Mouse (Mus musculus): ENCODE measurements around the gene Zfp775. TPM values are rescaled to one million over a fixed set of nuclear protein-coding genes. Genes with fewer than 3 reads are reported as not detected.

The Zfp775 gene
- polyA plus RNA-seq, 2 experiments, result 1.0 to 1.7 TPM

DNA sequence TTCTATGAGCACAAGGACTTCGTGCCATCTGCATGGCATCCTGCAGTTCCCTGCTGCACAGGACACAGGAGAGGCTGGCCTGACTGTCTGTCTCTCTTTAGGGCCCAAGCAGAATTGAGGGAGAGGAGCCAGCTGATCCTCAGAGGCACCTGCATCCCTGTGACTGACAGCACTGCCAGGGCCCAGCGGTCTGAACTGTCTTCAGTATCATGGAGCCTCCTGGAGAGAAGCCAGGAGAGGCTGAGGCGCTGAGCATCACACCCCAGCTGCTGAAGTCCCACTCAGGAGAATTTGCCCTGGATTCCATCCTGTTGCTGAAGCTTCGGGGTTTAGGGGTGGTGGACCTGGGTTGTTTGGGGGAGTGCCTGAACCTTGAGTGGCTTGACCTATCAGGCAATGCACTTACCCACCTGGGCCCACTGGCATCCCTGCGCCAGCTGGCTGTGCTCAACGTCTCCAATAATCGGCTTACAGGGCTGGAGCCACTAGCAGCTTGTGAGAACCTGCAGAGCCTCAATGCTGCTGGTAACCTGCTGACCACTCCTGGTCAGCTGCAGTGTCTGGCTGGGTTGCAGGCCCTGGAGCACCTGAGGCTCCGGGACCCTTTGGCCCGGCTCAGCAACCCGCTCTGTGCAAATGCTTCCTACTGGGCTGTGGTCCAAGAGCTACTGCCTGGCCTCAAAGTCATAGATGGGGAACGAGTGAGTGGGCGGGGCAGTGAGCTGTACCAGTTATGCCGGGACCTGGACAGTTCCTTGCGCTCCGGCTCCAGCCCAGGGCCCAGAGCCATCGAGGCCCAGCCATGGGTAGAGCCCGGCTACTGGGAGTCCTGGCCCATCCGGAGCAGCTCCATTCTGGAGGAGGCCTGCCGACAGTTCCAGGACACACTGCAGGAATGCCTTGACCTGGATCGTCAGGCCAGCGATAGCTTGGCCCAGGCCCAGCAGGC is 33.6 kb upstream of the Zfp775 start:
- Histone ChIP-seq H3K4me1 (replicated peaks; ENCODE audit: control insufficient read depth in 2 of 2, insufficient read depth in 2 of 2, low read length in 1 of 2) (peaks cover 0 to 7% of the 10 kb centered on the region in 2 experiments; a peak in 2 of 4 replicates), H3K9me3 (ENCODE audit: control insufficient read depth, low read length) (no peaks in the 10 kb centered on the region), H3K4me3 (ENCODE audit: insufficient read depth in 1 of 2, low read depth in 2 of 2, low read length in 2 of 2) (no peak overlapping the region), H3K27me3 (ENCODE audit: control insufficient read depth, insufficient read depth, low read length) (no peaks in the 10 kb centered on the region), H3K4me2 (ENCODE audit: low read depth) (no peak overlapping the region), H3K27ac (no peak overlapping the region), H3K36me3 (replicated peaks; ENCODE audit: control insufficient read depth, insufficient read depth, low read depth) (no peaks in the 10 kb centered on the region), H3K9ac (replicated peaks) (no peak overlapping the region)
- no peak for DNase-seq (ENCODE audit: low read depth in 3 of 3, low spot score in 3 of 3)
- TF ChIP-seq CTCF (IDR thresholded peaks at IDR 0.05; ENCODE audit: low read depth), result no peak
- TF ChIP-seq EP300 (IDR thresholded peaks at IDR 0.05; ENCODE audit: low read depth), result no peak
- 72% methylated on average over 21 of the region's 21 CpGs for WGBS (ENCODE audit: insufficient replicate concordance)
- ATAC-seq (ENCODE audit: insufficient read depth), result no peak

DNA sequence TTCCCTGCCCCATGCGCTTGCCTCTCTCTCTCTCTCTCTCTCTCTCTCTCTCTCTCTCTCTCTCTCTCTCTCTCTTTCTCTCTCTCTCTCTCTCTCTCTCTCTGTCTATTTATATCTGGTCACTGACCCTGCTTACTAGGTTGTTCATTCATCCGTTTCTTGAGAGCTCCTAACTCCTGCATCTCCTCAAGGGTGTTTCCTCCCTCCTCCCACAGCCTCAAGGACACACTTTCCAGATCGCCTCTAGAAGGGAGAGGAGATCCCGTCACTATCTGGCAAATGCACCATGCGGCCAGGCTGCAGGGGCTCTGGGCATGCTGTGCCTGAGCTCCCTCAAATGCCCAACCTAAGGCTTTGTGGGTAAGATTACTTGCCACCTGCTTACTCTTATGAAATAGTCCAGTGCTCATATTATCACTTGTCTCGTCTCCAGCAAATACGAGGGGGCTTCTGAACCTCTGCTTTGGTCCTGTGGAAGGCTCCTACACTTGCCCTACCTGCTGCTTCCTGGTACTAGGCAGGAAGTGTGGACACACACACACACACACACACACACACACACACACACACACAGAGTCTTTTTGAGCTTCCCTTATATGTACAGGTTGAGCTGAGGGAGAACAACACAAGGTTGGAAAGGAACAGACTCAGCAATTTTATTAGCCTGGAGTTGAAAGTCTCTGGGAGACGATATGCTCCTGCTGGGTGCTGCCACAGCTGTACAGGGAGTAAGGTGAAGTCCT is 32.6 kb upstream of the Zfp775 start:
- DNase-seq (ENCODE audit: low read depth in 3 of 3, low spot score in 3 of 3), result no peak
- no peaks in the 10 kb centered on the region for H3K9me3 ChIP-seq (ENCODE audit: control insufficient read depth, low read length)
- no peak for ATAC-seq (ENCODE audit: insufficient read depth)
- no peaks in the 10 kb centered on the region for H3K27me3 ChIP-seq (ENCODE audit: control insufficient read depth, insufficient read depth, low read length)
- no peak overlapping the region for H3K27ac ChIP-seq
- no peak overlapping the region for H3K4me3 ChIP-seq (ENCODE audit: insufficient read depth in 1 of 2, low read depth in 2 of 2, low read length in 2 of 2)
- no peak overlapping the region for H3K4me2 ChIP-seq (ENCODE audit: low read depth)
- H3K9ac ChIP-seq (replicated peaks), result no peak overlapping the region
- 66% methylated on average over 8 of the region's 8 CpGs for WGBS (ENCODE audit: insufficient replicate concordance)
- H3K36me3 ChIP-seq (replicated peaks; ENCODE audit: control insufficient read depth, insufficient read depth, low read depth), result no peaks in the 10 kb centered on the region
- H3K4me1 ChIP-seq (replicated peaks; ENCODE audit: control insufficient read depth in 2 of 2, insufficient read depth in 2 of 2, low read length in 1 of 2), result peaks cover 0 to 7% of the 10 kb centered on the region in 2 experiments; a peak in 2 of 4 replicates
- TF ChIP-seq CTCF (IDR thresholded peaks at IDR 0.05; ENCODE audit: low read depth), result no peak
- no peak for TF ChIP-seq EP300 (IDR thresholded peaks at IDR 0.05; ENCODE audit: low read depth)

DNA sequence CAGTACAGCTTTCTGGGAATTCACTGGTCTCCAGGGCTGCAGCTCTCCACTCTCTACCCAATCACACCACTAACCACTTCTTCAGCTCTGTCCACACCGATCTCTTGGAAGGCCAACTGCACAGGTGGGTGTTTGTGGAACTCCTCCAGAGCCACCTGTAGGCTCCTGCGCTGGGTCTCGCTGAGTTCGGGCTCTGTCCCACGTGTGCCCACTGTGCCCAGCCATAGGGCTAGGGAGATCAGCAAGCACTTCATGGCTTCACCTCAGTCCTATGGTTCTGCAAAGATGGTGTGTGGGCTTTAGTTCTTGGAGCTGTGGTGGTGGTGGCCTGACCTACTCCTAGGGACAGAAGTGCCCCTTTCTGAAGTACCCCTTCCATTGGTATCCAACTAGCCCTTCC is 29.8 kb upstream of the Zfp775 start:
- Histone ChIP-seq H3K4me3 (ENCODE audit: insufficient read depth in 1 of 2, low read depth in 2 of 2, low read length in 2 of 2) (no peak overlapping the region), H3K9ac (replicated peaks) (no peak overlapping the region), H3K36me3 (replicated peaks; ENCODE audit: control insufficient read depth, insufficient read depth, low read depth) (no peaks in the 10 kb centered on the region), H3K27me3 (ENCODE audit: control insufficient read depth, insufficient read depth, low read length) (no peaks in the 10 kb centered on the region), H3K9me3 (ENCODE audit: control insufficient read depth, low read length) (no peaks in the 10 kb centered on the region), H3K4me2 (ENCODE audit: low read depth) (no peak overlapping the region), H3K4me1 (replicated peaks; ENCODE audit: control insufficient read depth in 2 of 2, insufficient read depth in 2 of 2, low read length in 1 of 2) (peaks cover 0 to 7% of the 10 kb centered on the region in 2 experiments; a peak in 2 of 4 replicates), H3K27ac (no peak overlapping the region)
- WGBS (ENCODE audit: insufficient replicate concordance), result 83% methylated on average over 5 of the region's 5 CpGs
- TF ChIP-seq EP300 (IDR thresholded peaks at IDR 0.05; ENCODE audit: low read depth) (no peak), CTCF (IDR thresholded peaks at IDR 0.05; ENCODE audit: low read depth) (no peak)
- DNase-seq (ENCODE audit: low read depth in 3 of 3, low spot score in 3 of 3), result no peak
- no peak for ATAC-seq (ENCODE audit: insufficient read depth)

DNA sequence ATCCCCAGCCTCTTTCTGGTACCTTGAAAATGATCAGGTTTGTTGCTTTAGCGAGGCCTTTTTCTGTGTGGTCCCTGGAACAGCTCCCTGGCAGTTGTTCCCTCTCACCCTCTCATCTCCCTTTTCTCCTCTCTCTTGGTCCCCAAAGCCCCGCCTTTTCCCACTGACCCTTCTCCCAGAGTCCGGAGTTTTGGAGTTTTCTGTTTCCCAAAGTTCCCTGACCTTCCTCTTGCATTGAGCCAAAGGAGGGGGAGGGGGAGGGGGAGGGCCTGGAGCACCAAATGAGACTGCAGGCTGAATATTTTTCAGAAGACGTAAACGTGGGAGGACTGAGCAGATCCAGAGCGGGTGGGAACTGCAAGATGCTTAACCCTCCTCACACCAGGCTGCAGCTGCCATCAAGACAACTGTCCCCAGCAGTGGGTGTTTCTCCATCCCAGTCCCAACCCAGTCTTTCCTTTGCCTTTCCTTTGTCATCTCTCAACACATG is 29.2 kb upstream of the Zfp775 start, which contains the start of gene Rarres2:
TSS of gene Rarres2 (minus strand) at position 218 of the 490 bp plus-strand sequence.
- H3K4me3 ChIP-seq (ENCODE audit: insufficient read depth in 1 of 2, low read depth in 2 of 2, low read length in 2 of 2), result no peak within 1 kb of the TSS
- H3K4me1 ChIP-seq (replicated peaks; ENCODE audit: control insufficient read depth in 2 of 2, insufficient read depth in 2 of 2, low read length in 1 of 2), result peaks cover 0 to 7% of the 10 kb centered on the region in 2 experiments; a peak in 2 of 4 replicates
- DNase-seq (ENCODE audit: low read depth in 3 of 3, low spot score in 3 of 3), result peak in 1 of 3 experiments; percentile 12
- TF ChIP-seq EP300 (IDR thresholded peaks at IDR 0.05; ENCODE audit: low read depth), result no peak
- no peak within 1 kb of the TSS for H3K9ac ChIP-seq (replicated peaks)
- H3K27me3 ChIP-seq (ENCODE audit: control insufficient read depth, insufficient read depth, low read length), result no peaks in the 10 kb centered on the region
- ATAC-seq (ENCODE audit: insufficient read depth), result no peak
- H3K36me3 ChIP-seq (replicated peaks; ENCODE audit: control insufficient read depth, insufficient read depth, low read depth), result no peaks in the 10 kb centered on the region
- 44% methylated on average over 6 of the region's 6 CpGs for WGBS (ENCODE audit: insufficient replicate concordance)
- H3K27ac ChIP-seq, result no peak within 1 kb of the TSS
- H3K9me3 ChIP-seq (ENCODE audit: control insufficient read depth, low read length), result no peaks in the 10 kb centered on the region
- no peak within 1 kb of the TSS for H3K4me2 ChIP-seq (ENCODE audit: low read depth)
